Comparison of ENCODE assay signal across 7 mouse cellular contexts in the genomic region with DNA sequence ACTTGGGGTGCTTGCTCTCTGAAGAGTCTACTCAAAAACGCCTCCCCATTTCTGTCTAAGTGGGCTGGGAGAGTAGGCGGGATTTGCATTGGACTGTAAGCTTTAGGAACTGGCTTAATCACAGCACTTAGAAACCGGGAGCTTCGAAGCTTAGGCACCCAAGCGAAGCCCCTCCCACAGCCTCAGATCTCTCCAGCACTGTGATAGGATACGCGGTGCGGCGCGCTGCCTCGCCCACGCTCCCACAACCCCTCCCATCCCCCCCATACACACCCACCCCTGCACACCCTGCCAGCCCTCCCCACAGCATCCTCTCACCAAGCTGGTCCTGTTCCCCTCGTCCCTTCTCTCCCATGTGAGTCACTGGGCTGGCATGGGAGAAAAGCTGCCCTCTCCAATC. TPM values are rescaled to one million over a fixed set of nuclear protein-coding genes. Genes with fewer than 3 reads are reported as not detected.
DNase-seq lines count a peak whose midpoint lies in the region; ATAC-seq and TF ChIP-seq lines count a peak whose summit lies in the region.

No protein-coding gene starts in this region.

- TF ChIP-seq CTCF in intestine, postnatal 0 days (IDR thresholded peaks at IDR 0.05; ENCODE audit: low read depth), result no peak

- H3K4me1 ChIP-seq in embryonic facial prominence, embryonic 12.5 days, result no peaks in the 10 kb centered on the region
- H3K4me1 ChIP-seq in intestine, postnatal 0 days (replicated peaks; ENCODE audit: control insufficient read depth, insufficient read depth, low read length), result no peaks in the 10 kb centered on the region
- no peaks in the 10 kb centered on the region for H3K4me1 ChIP-seq in stomach, embryonic 15.5 days

- H3K4me2 ChIP-seq in embryonic facial prominence, embryonic 12.5 days (replicated peaks), result peak overlapping the region; percentile 19
- H3K4me2 ChIP-seq in intestine, postnatal 0 days (replicated peaks; ENCODE audit: low read depth), result peak overlapping the region; percentile 21; the same call in 1 of the 2 replicates
- H3K4me2 ChIP-seq in stomach, embryonic 15.5 days, result peak overlapping the region; percentile 29; the same call in 1 of the 2 replicates

- no peaks in the 10 kb centered on the region for H3K27me3 ChIP-seq in embryonic facial prominence, embryonic 12.5 days
- H3K27me3 ChIP-seq in intestine, postnatal 0 days (replicated peaks; ENCODE audit: control insufficient read depth, insufficient read depth, low read length), result no peaks in the 10 kb centered on the region
- no peaks in the 10 kb centered on the region for H3K27me3 ChIP-seq in stomach, embryonic 15.5 days (replicated peaks)

- H3K9me3 ChIP-seq in embryonic facial prominence, embryonic 12.5 days, result no peaks in the 10 kb centered on the region
- no peaks in the 10 kb centered on the region; the same call in 1 of the 2 replicates for H3K9me3 ChIP-seq in intestine, postnatal 0 days (ENCODE audit: control insufficient read depth)
- no peaks in the 10 kb centered on the region for H3K9me3 ChIP-seq in stomach, embryonic 15.5 days

- no peak overlapping the region for H3K27ac ChIP-seq in embryonic facial prominence, embryonic 12.5 days
- no peak overlapping the region for H3K27ac ChIP-seq in intestine, postnatal 0 days (ENCODE audit: low read depth, low read length)
- H3K27ac ChIP-seq in stomach, embryonic 15.5 days, result no peak overlapping the region

- no peak overlapping the region for H3K4me3 ChIP-seq in embryonic facial prominence, embryonic 12.5 days
- no peak overlapping the region for H3K4me3 ChIP-seq in intestine, postnatal 0 days (ENCODE audit: low read depth, low read length)
- no peak overlapping the region for H3K4me3 ChIP-seq in stomach, embryonic 15.5 days (replicated peaks)

- intact Hi-C loops in left cerebral cortex, postnatal 14 days (cut with DNase I), result no loop called here
- intact Hi-C loops in left cerebral cortex, postnatal 10 days (cut with DNase I), result no loop called here

- H3K9ac ChIP-seq in embryonic facial prominence, embryonic 12.5 days, result no peak overlapping the region
- H3K9ac ChIP-seq in intestine, postnatal 0 days (ENCODE audit: low read depth, low read length), result no peak overlapping the region
- H3K9ac ChIP-seq in stomach, embryonic 15.5 days, result no peak overlapping the region

- ATAC-seq in embryonic facial prominence, embryonic 12.5 days (ENCODE audit: insufficient number of reproducible peaks, insufficient read depth, low FRiP score, low TSS enrichment), result no peak
- ATAC-seq in intestine, postnatal 0 days, result no peak
- ATAC-seq in stomach, embryonic 15.5 days (ENCODE audit: insufficient read depth, low FRiP score, low read depth), result no peak

- no peaks in the 10 kb centered on the region for H3K36me3 ChIP-seq in embryonic facial prominence, embryonic 12.5 days
- H3K36me3 ChIP-seq in intestine, postnatal 0 days (ENCODE audit: control insufficient read depth, insufficient read depth), result no peaks in the 10 kb centered on the region
- no peaks in the 10 kb centered on the region for H3K36me3 ChIP-seq in stomach, embryonic 15.5 days

- WGBS in embryonic facial prominence, embryonic 12.5 days, result 21% methylated on average over 13 of the region's 13 CpGs
- 11% methylated on average over 13 of the region's 13 CpGs for WGBS in intestine, postnatal 0 days
- 18% methylated on average over 13 of the region's 13 CpGs for WGBS in stomach, embryonic 15.5 days

- peak; percentile 53 to 73 for DNase-seq in left cerebral cortex, postnatal 14 days (ENCODE audit: low spot score in 2 of 2)
- no peak for DNase-seq in left cerebral cortex, postnatal 10 days (ENCODE audit: extremely low spot score in 1 of 2, low spot score in 2 of 2)
- no peak for DNase-seq in urinary bladder, postnatal 36 days (ENCODE audit: low spot score in 2 of 2)
- DNase-seq in yolk sac, embryonic 10.5 days (ENCODE audit: low spot score), result no peak

RNA-seq across cellular contexts. Expression of a gene that starts 48.3 kb away (rescaled TPM):
- total RNA-seq in left cerebral cortex, postnatal 14 days (2021), result 100 to 1,000 TPM; 112 TPM
- total RNA-seq in left cerebral cortex, postnatal 10 days (2021), result 100 to 1,000 TPM; 113 to 118 TPM
- 28.4 and 30.6 TPM in 2 replicates for polyA plus RNA-seq in embryonic facial prominence, embryonic 12.5 days (2016; fragmentation: Nextera tagmentation; extraction: Ambion mirVana)
- 8.9 and 9.2 TPM in 2 replicates for polyA plus RNA-seq in intestine, postnatal 0 days (2015; fragmentation: Nextera tagmentation; extraction: Ambion mirVana)
- polyA plus RNA-seq in stomach, embryonic 15.5 days (2015; fragmentation: Nextera tagmentation; extraction: Ambion mirVana), result 17.1 and 18.7 TPM in 2 replicates

Comparison
In these comparisons a context has a peak if more than half of its experiments do, and no peak if none do; other contexts are left out.
1. DNase-seq: peak in left cerebral cortex, postnatal 14 days (2 of 2); none in left cerebral cortex, postnatal 10 days (0 of 2), urinary bladder, postnatal 36 days (0 of 2) and yolk sac, embryonic 10.5 days (single experiment).
2. Peak in every context shown above with its lines, with median percentiles within 50 percentile points of each other: H3K4me2 ChIP-seq.